Mouse (Mus musculus) G1E (cell line): ENCODE measurements at regions not wholly inside any gene's neighbourhood (a gene's known extent, or its start where the extent isn't known, plus 50 kb on each side); places are given as distances from the start of the nearest gene placed in this dataset.
A peak's percentile ranks its signal among the peaks of the same experiment; 100 is the strongest.

ENCODE experiments used
- ATAC-seq: 2 replicates; pipeline ENCODE4 v1.8.0; 2016; ENCODE audit warnings: mild to moderate bottlenecking; ENCODE audit not compliant: insufficient number of reproducible peaks, poor library complexity, low FRiP score, severe bottlenecking; ENCODE audit errors: extremely low read depth
- DNase-seq: peaks from one replicate; pipeline ENCODE4 v3.0.0; 2012; ENCODE audit warnings: low spot score
- H3K27me3 ChIP-seq: 2 replicates; pipeline ENCODE4 v1.6.1; 2012; ENCODE audit warnings: mild to moderate bottlenecking, low read length, inconsistent platforms; ENCODE audit not compliant: insufficient read depth
- H3K36me3 ChIP-seq: replicated peaks from 2 replicates; pipeline ENCODE3; 2012; ENCODE audit warnings: mild to moderate bottlenecking, inconsistent platforms
- H3K4me1 ChIP-seq: 2 replicates; pipeline ENCODE4 v1.6.1; 2012; ENCODE audit warnings: low read depth, low read length, inconsistent platforms, mixed read lengths; ENCODE audit not compliant: insufficient read depth
- H3K4me3 ChIP-seq: 2 replicates; pipeline ENCODE4 v1.5.1; 2012; ENCODE audit warnings: low read depth, mild to moderate bottlenecking, inconsistent platforms, low read length, moderate library complexity, mixed read lengths
- H3K9me3 ChIP-seq: replicated peaks from 2 replicates; pipeline ENCODE4 v1.6.1; 2012; ENCODE audit warnings: inconsistent platforms
- CTCF ChIP-seq: IDR thresholded peaks from 2 replicates; pipeline ENCODE4 v1.5.1; 2012; ENCODE audit warnings: low read depth, low read length, inconsistent platforms, mixed read lengths
- GATA1 ChIP-seq: IDR thresholded peaks from 2 replicates; pipeline ENCODE4 v1.6.1; 2012; ENCODE audit warnings: borderline replicate concordance, low read length, inconsistent platforms, mixed read lengths
- GATA2 ChIP-seq: IDR thresholded peaks from 2 replicates; pipeline ENCODE4 v1.6.1; 2012; ENCODE audit warnings: low read depth, low read length, inconsistent platforms, borderline replicate concordance
- POLR2AphosphoS5 ChIP-seq: IDR thresholded peaks from 2 replicates; pipeline ENCODE4 v1.6.1; 2012; ENCODE audit warnings: low read depth, low read length, inconsistent platforms; ENCODE audit not compliant: insufficient replicate concordance
- TAL1 ChIP-seq: conservative IDR thresholded peaks from 2 replicates; pipeline ENCODE4 v1.6.1; 2012; ENCODE audit warnings: low read depth, low read length, inconsistent platforms, mixed read lengths

GRCm38 (mm10) chr16:50766055-50766770, 175.3 kb upstream of the Ccdc54 start:
- no peaks in the 10 kb centered on the region for H3K4me1 ChIP-seq
- no peaks in the 10 kb centered on the region for H3K9me3 ChIP-seq
- ATAC-seq (no peak), DNase-seq (no peak)
- no peaks in the 10 kb centered on the region for H3K27me3 ChIP-seq
- H3K36me3 ChIP-seq, result no peaks in the 10 kb centered on the region
- no peak overlapping the region for H3K4me3 ChIP-seq
- TF ChIP-seq GATA2, result no peak
- TF ChIP-seq GATA1, result no peak
- no peak for TF ChIP-seq CTCF
- TF ChIP-seq POLR2AphosphoS5, result no peak
- TF ChIP-seq TAL1, result no peak

- no peak overlapping the region for H3K4me3 ChIP-seq
- no peaks in the 10 kb centered on the region for H3K9me3 ChIP-seq
- no peak for ATAC-seq
- no peaks in the 10 kb centered on the region for H3K36me3 ChIP-seq
- no peak for DNase-seq
- no peaks in the 10 kb centered on the region for H3K4me1 ChIP-seq
- no peaks in the 10 kb centered on the region for H3K27me3 ChIP-seq
- TF ChIP-seq TAL1 (no peak), POLR2AphosphoS5 (no peak), CTCF (no peak), GATA1 (no peak), GATA2 (no peak)
These were observed 171.1 kb upstream of the Ccdc54 start for GRCm38 (mm10) chr16:50762096-50762495.

GRCm38 (mm10) chr16:50759979-50760378, 169.0 kb upstream of the Ccdc54 start:
- DNase-seq, result no peak
- TF ChIP-seq GATA2 (no peak), CTCF (no peak), GATA1 (no peak), POLR2AphosphoS5 (no peak), TAL1 (no peak)
- H3K4me3 ChIP-seq, result no peak overlapping the region
- no peaks in the 10 kb centered on the region for H3K27me3 ChIP-seq
- H3K36me3 ChIP-seq, result no peaks in the 10 kb centered on the region
- no peaks in the 10 kb centered on the region for H3K4me1 ChIP-seq
- no peak for ATAC-seq
- H3K9me3 ChIP-seq, result no peaks in the 10 kb centered on the region

- H3K36me3 ChIP-seq, result no peaks in the 10 kb centered on the region
- peak; percentile 12 for DNase-seq
- ATAC-seq, result 0 out of 2 replicates have a peak, but pooled peaks have one; percentile 22
- no peaks in the 10 kb centered on the region for H3K9me3 ChIP-seq
- no peaks in the 10 kb centered on the region for H3K4me1 ChIP-seq
- no peak overlapping the region for H3K4me3 ChIP-seq
- TF ChIP-seq CTCF (peak; percentile 54), TAL1 (no peak)
- peaks cover 2% of the 10 kb centered on the region; the same call in 1 of the 2 replicates for H3K27me3 ChIP-seq
These were observed 165.7 kb upstream of the Ccdc54 start for GRCm38 (mm10) chr16:50756696-50757095.

- Histone ChIP-seq H3K9me3 (no peaks in the 10 kb centered on the region), H3K36me3 (no peaks in the 10 kb centered on the region), H3K27me3 (peaks cover 2% of the 10 kb centered on the region; the same call in 1 of the 2 replicates), H3K4me3 (no peak overlapping the region), H3K4me1 (no peaks in the 10 kb centered on the region)
- DNase-seq (no peak), ATAC-seq (no peak)
- TF ChIP-seq GATA1 (no peak), TAL1 (no peak), GATA2 (no peak), CTCF (no peak), POLR2AphosphoS5 (no peak)
These were observed 162.8 kb upstream of the Ccdc54 start for GRCm38 (mm10) chr16:50753612-50754389.

GRCm38 (mm10) chr16:50753046-50753445, 162.1 kb upstream of the Ccdc54 start:
- no peak for TF ChIP-seq GATA2
- TF ChIP-seq CTCF, result no peak
- TF ChIP-seq POLR2AphosphoS5, result no peak
- TF ChIP-seq GATA1, result no peak
- TF ChIP-seq TAL1, result no peak
- ATAC-seq (no peak), DNase-seq (no peak)
- Histone ChIP-seq H3K36me3 (no peaks in the 10 kb centered on the region), H3K4me3 (no peak overlapping the region), H3K4me1 (no peaks in the 10 kb centered on the region), H3K27me3 (peaks cover 2% of the 10 kb centered on the region; the same call in 1 of the 2 replicates), H3K9me3 (no peaks in the 10 kb centered on the region)

- no peak for ATAC-seq
- H3K4me3 ChIP-seq, result no peak overlapping the region
- H3K27me3 ChIP-seq, result peaks cover 2% of the 10 kb centered on the region; the same call in 1 of the 2 replicates
- TF ChIP-seq GATA2 (no peak), TAL1 (no peak), CTCF (no peak), GATA1 (no peak), POLR2AphosphoS5 (no peak)
- H3K9me3 ChIP-seq, result no peaks in the 10 kb centered on the region
- no peaks in the 10 kb centered on the region for H3K4me1 ChIP-seq
- no peaks in the 10 kb centered on the region for H3K36me3 ChIP-seq
- DNase-seq, result no peak
These were observed 161.3 kb upstream of the Ccdc54 start for GRCm38 (mm10) chr16:50752277-50752600.
